Mouse (Mus musculus) thymus, postnatal 0 days (tissue): ENCODE data around the gene Naalad2. TPM values are rescaled to one million over a fixed set of nuclear protein-coding genes. Genes with fewer than 3 reads are reported as not detected.
"Not testable (repeated sequence)": the region's sequence is repeated elsewhere in the genome, so short reads cannot be mapped to it uniquely, and the experiment has no call there.

Source experiments
- DNase-seq: peaks from one replicate; pipeline ENCODE4 v3.0.0-alpha.2; 2015; ENCODE audit warnings: low spot score
- polyA plus RNA-seq: library from polyadenylated mRNA; unstranded; fragments of >200 nt; fragmentation: Nextera tagmentation; extraction: Ambion mirVana; gene quantifications from 2 replicates; pipeline ENCODE4 v1.2.1, GENCODE M21; 2015

The Naalad2 gene
- 1.5 and 2.8 TPM in 2 replicates for polyA plus RNA-seq

- DNase-seq, result not testable (repeated sequence)
These were observed at the start of gene Naalad2 for GRCm38 (mm10) chr9:18402895-18403294. Naalad2 (minus strand) TSS chr9:18402995.

- DNase-seq, result no peak
These were observed 28.9 kb upstream of the Naalad2 start for GRCm38 (mm10) chr9:18431687-18432086.

- DNase-seq, result no peak
These were observed 27.6 kb upstream of the Naalad2 start, which contains the start of gene Mbd3l2 for GRCm38 (mm10) chr9:18430354-18430753. Mbd3l2 (plus strand) TSS chr9:18430654.

GRCm38 (mm10) chr9:18412371-18412770 lies 9.6 kb upstream of the Naalad2 start:
- DNase-seq, result not testable (repeated sequence)

GRCm38 (mm10) chr9:18404118-18404517 lies 1.3 kb upstream of the Naalad2 start, which contains the start of gene Ubtfl1:
Ubtfl1 (plus strand) TSS chr9:18404418.
- no peak for DNase-seq

- no peak for DNase-seq
These were observed 3.2 kb downstream of the Naalad2 start for GRCm38 (mm10) chr9:18399629-18400028.

- no peak for DNase-seq
These were observed 17.0 kb downstream of the Naalad2 start for GRCm38 (mm10) chr9:18385782-18386181.

GRCm38 (mm10) chr9:18373026-18373425 lies 29.8 kb downstream of the Naalad2 start:
- DNase-seq, result not testable (repeated sequence)

GRCm38 (mm10) chr9:18319990-18320389 lies 82.8 kb downstream of the Naalad2 start:
- no peak for DNase-seq

- no peak for DNase-seq
These were observed 104.5 kb downstream of the Naalad2 start for GRCm38 (mm10) chr9:18298301-18298700.

- no peak for DNase-seq
These were observed 109.6 kb downstream of the Naalad2 start for GRCm38 (mm10) chr9:18293026-18293781.

- DNase-seq, result peak; percentile 40
These were observed 110.3 kb downstream of the Naalad2 start for GRCm38 (mm10) chr9:18292443-18292922.

GRCm38 (mm10) chr9:18291571-18292429 lies 111.0 kb downstream of the Naalad2 start, which contains the start of gene Chordc1:
Chordc1 (plus strand) TSS chr9:18292125.
- DNase-seq, result peak; percentile 97

GRCm38 (mm10) chr9:18278693-18279092 lies 124.1 kb downstream of the Naalad2 start:
- DNase-seq, result not testable (repeated sequence)

GRCm38 (mm10) chr9:18277497-18277896 lies 125.3 kb downstream of the Naalad2 start:
- DNase-seq, result peak; percentile 33

GRCm38 (mm10) chr9:18276844-18277243 lies 126.0 kb downstream of the Naalad2 start:
- no peak for DNase-seq

GRCm38 (mm10) chr9:18275901-18276300 lies 126.9 kb downstream of the Naalad2 start:
- DNase-seq, result no peak
